Mouse (Mus musculus): ENCODE data around the gene Tceal8. TPM values are rescaled to one million over a fixed set of nuclear protein-coding genes. Genes with fewer than 3 reads are reported as not detected.
A peak's percentile ranks its signal among the peaks of the same experiment; 100 is the strongest.
"Not testable (repeated sequence)": the region's sequence is repeated elsewhere in the genome, so short reads cannot be mapped to it uniquely, and the experiment has no call there.

The Tceal8 gene
- polyA plus RNA-seq (2014; fragmentation: Nextera tagmentation; extraction: Ambion mirVana) = 119 and 142 TPM in 2 replicates

GRCm38 (mm10) chrX:136172118-136172551, at the start of gene Tceal8:
Gene Tceal8, minus strand, starts transcription at chrX:136172342.
- peak; percentile 97 for ATAC-seq (ENCODE audit: low read depth)
- Histone ChIP-seq H3K4me3 (ENCODE audit: low read depth, low read length) (peak within 1 kb of the TSS; percentile 49), H3K4me1 (ENCODE audit: control insufficient read depth, insufficient read depth, low read length) (no peaks in the 10 kb centered on the region), H3K9me3 (ENCODE audit: control insufficient read depth, low read length) (no peaks in the 10 kb centered on the region), H3K27me3 (ENCODE audit: control insufficient read depth, insufficient read depth, low read length) (no peaks in the 10 kb centered on the region), H3K9ac (replicated peaks; ENCODE audit: low read depth, low read length) (peak within 1 kb of the TSS; percentile 56), H3K36me3 (ENCODE audit: control insufficient read depth, insufficient read depth, low read length) (no peaks in the 10 kb centered on the region), H3K4me2 (ENCODE audit: low read depth, low read length) (peak within 1 kb of the TSS; percentile 50), H3K27ac (ENCODE audit: low read depth, low read length) (peak within 1 kb of the TSS; percentile 85)
- WGBS = 14% methylated on average over 10 of the region's 10 CpGs

DNA sequence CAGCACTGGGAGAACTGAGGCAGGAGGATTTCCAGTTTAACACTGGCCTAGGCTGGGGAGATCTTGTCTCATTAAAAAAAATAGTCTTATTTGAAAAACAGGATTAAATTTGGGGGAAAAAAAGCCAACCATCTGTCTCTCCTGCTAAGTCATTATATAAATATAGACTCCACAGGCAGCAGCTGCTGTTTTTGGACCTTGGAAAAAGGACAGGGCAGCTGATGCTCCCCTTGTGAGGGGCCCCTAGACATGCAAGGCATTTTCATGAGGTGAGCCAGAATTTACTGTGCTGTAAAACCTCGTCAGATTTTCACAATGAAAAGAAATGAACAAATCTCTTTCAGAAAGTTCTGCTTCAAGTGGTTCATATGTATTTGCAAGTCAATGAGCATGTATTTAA, 44.2 kb upstream of the Tceal8 start:
- 41% methylated on average over 1 of the region's 1 CpGs for WGBS
- no peak overlapping the region for H3K4me3 ChIP-seq (ENCODE audit: low read depth, low read length)

GRCm38 (mm10) chrX:136214729-136215677, 42.9 kb upstream of the Tceal8 start, which contains the start of the genes Tceal7 and Bex1:
Gene Tceal7, plus strand, starts transcription at chrX:136214779.
Gene Bex1, minus strand, starts transcription at chrX:136215513.
- H3K27ac ChIP-seq (ENCODE audit: low read depth, low read length); H3K27me3 ChIP-seq (ENCODE audit: control insufficient read depth, insufficient read depth, low read length); H3K36me3 ChIP-seq (ENCODE audit: control insufficient read depth, insufficient read depth, low read length); H3K9me3 ChIP-seq (ENCODE audit: control insufficient read depth, low read length); H3K4me1 ChIP-seq (ENCODE audit: control insufficient read depth, insufficient read depth, low read length): not testable (repeated sequence)
- ATAC-seq (ENCODE audit: low read depth) = peak; percentile 96
- Histone ChIP-seq H3K9ac (replicated peaks; ENCODE audit: low read depth, low read length) (0 out of 2 replicates have a peak within 1 kb of the TSS, but pooled peaks have one; percentile 28), H3K4me3 (ENCODE audit: low read depth, low read length) (peak within 1 kb of the TSS; percentile 29), H3K4me2 (ENCODE audit: low read depth, low read length) (peak within 1 kb of the TSS; percentile 43)
- 22% methylated on average over 6 of the region's 67 CpGs for WGBS

More for the DNA sequence above, 44.2 kb upstream of the Tceal8 start:
- Histone ChIP-seq H3K27ac (ENCODE audit: low read depth, low read length) (no peak overlapping the region), H3K4me2 (ENCODE audit: low read depth, low read length) (no peak overlapping the region), H3K4me1 (ENCODE audit: control insufficient read depth, insufficient read depth, low read length) (no peaks in the 10 kb centered on the region), H3K9me3 (ENCODE audit: control insufficient read depth, low read length) (no peaks in the 10 kb centered on the region), H3K27me3 (ENCODE audit: control insufficient read depth, insufficient read depth, low read length) (no peaks in the 10 kb centered on the region), H3K9ac (replicated peaks; ENCODE audit: low read depth, low read length) (no peak overlapping the region), H3K36me3 (ENCODE audit: control insufficient read depth, insufficient read depth, low read length) (no peaks in the 10 kb centered on the region)
- ATAC-seq (ENCODE audit: low read depth) = no peak

DNA sequence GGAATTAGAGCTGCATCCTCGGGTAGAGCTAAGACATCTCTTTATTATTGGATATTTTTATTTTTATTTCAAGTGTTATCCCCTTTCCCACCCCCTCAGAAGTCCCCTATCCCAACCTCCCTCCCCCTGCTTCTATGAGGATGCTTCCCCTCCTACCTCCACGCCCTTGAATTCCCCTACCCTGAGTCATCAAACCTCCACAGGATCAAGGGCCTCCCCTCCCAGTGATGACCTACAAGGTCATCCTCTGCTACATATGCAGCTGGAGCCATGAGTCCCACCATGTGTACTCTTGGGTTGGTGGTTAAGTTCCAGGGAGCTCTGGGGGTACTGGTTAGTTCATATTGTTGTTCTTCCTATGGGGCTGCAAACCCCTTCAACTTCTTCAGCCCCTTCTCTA, 41.3 kb upstream of the Tceal8 start:
- Histone ChIP-seq H3K27me3 (ENCODE audit: control insufficient read depth, insufficient read depth, low read length) (no peaks in the 10 kb centered on the region), H3K4me2 (ENCODE audit: low read depth, low read length) (no peak overlapping the region), H3K9me3 (ENCODE audit: control insufficient read depth, low read length) (no peaks in the 10 kb centered on the region), H3K36me3 (ENCODE audit: control insufficient read depth, insufficient read depth, low read length) (no peaks in the 10 kb centered on the region), H3K4me3 (ENCODE audit: low read depth, low read length) (no peak overlapping the region), H3K4me1 (ENCODE audit: control insufficient read depth, insufficient read depth, low read length) (no peaks in the 10 kb centered on the region), H3K9ac (replicated peaks; ENCODE audit: low read depth, low read length) (no peak overlapping the region), H3K27ac (ENCODE audit: low read depth, low read length) (no peak overlapping the region)
- ATAC-seq (ENCODE audit: low read depth) = no peak
- 82% methylated on average over 2 of the region's 2 CpGs for WGBS

DNA sequence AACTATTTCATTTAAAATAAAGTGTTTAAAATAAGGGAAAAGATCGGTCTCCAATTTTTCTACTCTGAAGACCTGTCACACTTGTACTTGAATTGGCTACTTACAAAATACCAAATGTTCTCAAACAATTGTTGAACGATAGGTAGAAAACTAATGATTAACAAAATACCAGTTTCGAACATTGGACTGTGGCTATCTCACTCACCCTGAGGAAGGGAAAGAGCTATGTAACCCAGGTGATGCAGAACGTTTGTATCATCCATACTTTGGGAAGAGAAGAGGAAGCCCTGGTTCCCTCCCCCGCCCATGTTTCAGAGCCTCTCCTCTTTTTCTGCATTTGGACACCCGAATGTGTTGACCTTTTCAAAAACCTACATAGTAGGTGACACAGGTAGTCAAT, 32.3 kb upstream of the Tceal8 start:
- Histone ChIP-seq H3K9me3 (ENCODE audit: control insufficient read depth, low read length) (no peaks in the 10 kb centered on the region), H3K4me3 (ENCODE audit: low read depth, low read length) (no peak overlapping the region), H3K36me3 (ENCODE audit: control insufficient read depth, insufficient read depth, low read length) (no peaks in the 10 kb centered on the region), H3K4me1 (ENCODE audit: control insufficient read depth, insufficient read depth, low read length) (no peaks in the 10 kb centered on the region), H3K27me3 (ENCODE audit: control insufficient read depth, insufficient read depth, low read length) (no peaks in the 10 kb centered on the region), H3K4me2 (ENCODE audit: low read depth, low read length) (no peak overlapping the region), H3K9ac (replicated peaks; ENCODE audit: low read depth, low read length) (no peak overlapping the region), H3K27ac (ENCODE audit: low read depth, low read length) (no peak overlapping the region)
- no peak for ATAC-seq (ENCODE audit: low read depth)
- 87% methylated on average over 6 of the region's 6 CpGs for WGBS

GRCm38 (mm10) chrX:136203664-136204066, 31.5 kb upstream of the Tceal8 start, which contains the start of gene Tceal5:
Gene Tceal5, minus strand, starts transcription at chrX:136203876.
- H3K27me3 ChIP-seq (ENCODE audit: control insufficient read depth, insufficient read depth, low read length) = no peaks in the 10 kb centered on the region
- no peaks in the 10 kb centered on the region for H3K36me3 ChIP-seq (ENCODE audit: control insufficient read depth, insufficient read depth, low read length)
- no peaks in the 10 kb centered on the region for H3K4me1 ChIP-seq (ENCODE audit: control insufficient read depth, insufficient read depth, low read length)
- peak within 1 kb of the TSS; percentile 41 for H3K4me3 ChIP-seq (ENCODE audit: low read depth, low read length)
- H3K27ac ChIP-seq (ENCODE audit: low read depth, low read length) = peak within 1 kb of the TSS; percentile 69; the same call in 1 of the 2 replicates
- H3K4me2 ChIP-seq (ENCODE audit: low read depth, low read length) = peak within 1 kb of the TSS; percentile 44
- no peaks in the 10 kb centered on the region for H3K9me3 ChIP-seq (ENCODE audit: control insufficient read depth, low read length)
- H3K9ac ChIP-seq (replicated peaks; ENCODE audit: low read depth, low read length) = peak within 1 kb of the TSS; percentile 50; the same call in 1 of the 2 replicates
- ATAC-seq (ENCODE audit: low read depth) = peak; percentile 95
- WGBS = 15% methylated on average over 9 of the region's 9 CpGs

GRCm38 (mm10) chrX:136203257-136203656, 31.1 kb upstream of the Tceal8 start:
- H3K9ac ChIP-seq (replicated peaks; ENCODE audit: low read depth, low read length) = peak overlapping the region; percentile 50; the same call in 1 of the 2 replicates
- H3K4me1 ChIP-seq (ENCODE audit: control insufficient read depth, insufficient read depth, low read length) = no peaks in the 10 kb centered on the region
- H3K4me3 ChIP-seq (ENCODE audit: low read depth, low read length) = peak overlapping the region; percentile 41
- no peaks in the 10 kb centered on the region for H3K36me3 ChIP-seq (ENCODE audit: control insufficient read depth, insufficient read depth, low read length)
- H3K4me2 ChIP-seq (ENCODE audit: low read depth, low read length) = peak overlapping the region; percentile 44
- 15% methylated on average over 7 of the region's 7 CpGs for WGBS
- no peaks in the 10 kb centered on the region for H3K27me3 ChIP-seq (ENCODE audit: control insufficient read depth, insufficient read depth, low read length)
- no peaks in the 10 kb centered on the region for H3K9me3 ChIP-seq (ENCODE audit: control insufficient read depth, low read length)
- peak overlapping the region; percentile 69; the same call in 1 of the 2 replicates for H3K27ac ChIP-seq (ENCODE audit: low read depth, low read length)
- ATAC-seq (ENCODE audit: low read depth) = peak; percentile 67

GRCm38 (mm10) chrX:136196873-136197272, 24.7 kb upstream of the Tceal8 start:
- Histone ChIP-seq H3K9ac (replicated peaks; ENCODE audit: low read depth, low read length) (no peak overlapping the region), H3K27me3 (ENCODE audit: control insufficient read depth, insufficient read depth, low read length) (no peaks in the 10 kb centered on the region), H3K4me3 (ENCODE audit: low read depth, low read length) (no peak overlapping the region), H3K4me1 (ENCODE audit: control insufficient read depth, insufficient read depth, low read length) (no peaks in the 10 kb centered on the region), H3K4me2 (ENCODE audit: low read depth, low read length) (no peak overlapping the region), H3K36me3 (ENCODE audit: control insufficient read depth, insufficient read depth, low read length) (no peaks in the 10 kb centered on the region), H3K9me3 (ENCODE audit: control insufficient read depth, low read length) (no peaks in the 10 kb centered on the region), H3K27ac (ENCODE audit: low read depth, low read length) (no peak overlapping the region)
- 59% methylated on average over 1 of the region's 1 CpGs for WGBS
- no peak for ATAC-seq (ENCODE audit: low read depth)

Data from neural tube, embryonic 14.5 days (tissue).